Mouse (Mus musculus): ENCODE results near the gene Flot1.

GRCm38 (mm10) chr17:35795656-35796055, 27.4 kb upstream of the Flot1 start:
- no peak for TF ChIP-seq CTCF (IDR thresholded peaks at IDR 0.05; ENCODE audit: low read depth, low read length)
- no peak for TF ChIP-seq TAL1 (conservative IDR thresholded peaks at IDR 0.05; ENCODE audit: low read depth, low read length)
- TF ChIP-seq GATA1 (IDR thresholded peaks at IDR 0.05; ENCODE audit: borderline replicate concordance, low read length) = no peak

Measured in G1E (cell line).